Mouse (Mus musculus): Measurements from ENCODE around the gene Kiss1r. TPM values are rescaled to one million over a fixed set of nuclear protein-coding genes. Genes with fewer than 3 reads are reported as not detected.
"Not testable (repeated sequence)": the region's sequence is repeated elsewhere in the genome, so short reads cannot be mapped to it uniquely, and the experiment has no call there.

Kiss1r gene
- total and polyA plus RNA-seq, 2 experiments from 2014 or later: 0.57 TPM; not detected in 1

DNA sequence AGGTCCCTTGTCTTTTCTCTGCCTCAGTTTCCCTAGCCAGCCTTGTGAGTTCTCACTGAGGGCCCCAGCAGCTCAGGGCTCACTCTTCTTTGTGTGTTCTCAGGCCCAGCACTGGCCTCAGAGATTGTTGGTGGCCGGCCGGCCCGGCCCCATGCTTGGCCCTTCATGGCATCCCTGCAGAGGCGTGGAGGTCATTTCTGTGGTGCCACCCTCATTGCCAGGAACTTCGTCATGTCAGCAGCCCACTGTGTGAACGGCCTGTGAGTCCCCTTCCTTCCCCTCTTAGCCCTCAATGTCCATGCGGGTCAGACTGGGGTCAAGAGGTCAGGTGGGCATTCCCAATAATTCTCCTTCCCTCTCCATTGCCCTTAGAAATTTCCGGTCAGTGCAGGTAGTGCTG lies 30.2 kb upstream of the Kiss1r start:
- Histone ChIP-seq H3K27me3 (ENCODE audit: control insufficient read depth, insufficient read depth, low read length) (peaks cover 10% of the 10 kb centered on the region; the same call in 1 of the 2 replicates), H3K4me3 (ENCODE audit: low read depth, low read length) (no peak overlapping the region), H3K36me3 (replicated peaks; ENCODE audit: control insufficient read depth, insufficient read depth, low read length) (no peaks in the 10 kb centered on the region), H3K4me2 (ENCODE audit: low read depth, low read length) (no peak overlapping the region), H3K9ac (replicated peaks; ENCODE audit: low read depth, low read length) (no peak overlapping the region), H3K27ac (ENCODE audit: low read depth) (no peak overlapping the region), H3K9me3 (replicated peaks; ENCODE audit: control insufficient read depth, low read length) (no peaks in the 10 kb centered on the region), H3K4me1 (ENCODE audit: control insufficient read depth, insufficient read depth) (0 out of 2 replicates have a peak, but pooled peaks cover 11% of the 10 kb centered on the region)
- TF ChIP-seq CTCF (IDR thresholded peaks at IDR 0.05; ENCODE audit: low read depth) (no peak), EP300 (IDR thresholded peaks at IDR 0.05; ENCODE audit: low read depth) (no peak)
- WGBS: 84% methylated on average over 8 of the region's 8 CpGs
- DNase-seq (ENCODE audit: low spot score): no peak
- no peak for ATAC-seq (ENCODE audit: insufficient read depth, low read depth)

DNA sequence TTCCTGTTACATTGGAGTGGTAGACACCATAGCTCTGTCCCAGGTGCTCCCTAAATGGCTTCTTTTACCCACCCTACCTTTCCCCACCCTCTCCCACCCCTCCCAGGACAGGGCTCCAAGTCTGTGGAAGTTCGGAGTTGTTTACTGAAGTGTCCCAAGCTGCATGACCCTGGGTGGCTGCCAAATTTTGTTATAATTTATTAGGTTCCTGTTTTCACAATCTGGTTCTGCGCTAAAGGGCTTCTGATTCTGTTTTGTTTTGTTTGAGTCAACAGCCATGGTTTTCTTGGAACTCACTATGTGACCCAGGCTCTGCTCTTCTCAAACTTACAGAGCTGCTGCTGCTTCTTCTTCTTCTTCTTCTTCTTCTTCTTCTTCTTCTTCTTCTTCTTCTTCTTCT lies 27.4 kb upstream of the Kiss1r start:
- Histone ChIP-seq H3K36me3 (replicated peaks; ENCODE audit: control insufficient read depth, insufficient read depth, low read length) (no peaks in the 10 kb centered on the region), H3K9me3 (replicated peaks; ENCODE audit: control insufficient read depth, low read length) (no peaks in the 10 kb centered on the region), H3K4me2 (ENCODE audit: low read depth, low read length) (no peak overlapping the region), H3K4me1 (ENCODE audit: control insufficient read depth, insufficient read depth) (0 out of 2 replicates have a peak, but pooled peaks cover 2% of the 10 kb centered on the region), H3K27ac (ENCODE audit: low read depth) (no peak overlapping the region), H3K4me3 (ENCODE audit: low read depth, low read length) (no peak overlapping the region), H3K27me3 (ENCODE audit: control insufficient read depth, insufficient read depth, low read length) (0 out of 2 replicates have a peak, but pooled peaks cover 3% of the 10 kb centered on the region), H3K9ac (replicated peaks; ENCODE audit: low read depth, low read length) (no peak overlapping the region)
- 74% methylated on average over 2 of the region's 2 CpGs for WGBS
- DNase-seq (ENCODE audit: low spot score): no peak
- no peak for TF ChIP-seq EP300 (IDR thresholded peaks at IDR 0.05; ENCODE audit: low read depth)
- ATAC-seq (ENCODE audit: insufficient read depth, low read depth): no peak

DNA sequence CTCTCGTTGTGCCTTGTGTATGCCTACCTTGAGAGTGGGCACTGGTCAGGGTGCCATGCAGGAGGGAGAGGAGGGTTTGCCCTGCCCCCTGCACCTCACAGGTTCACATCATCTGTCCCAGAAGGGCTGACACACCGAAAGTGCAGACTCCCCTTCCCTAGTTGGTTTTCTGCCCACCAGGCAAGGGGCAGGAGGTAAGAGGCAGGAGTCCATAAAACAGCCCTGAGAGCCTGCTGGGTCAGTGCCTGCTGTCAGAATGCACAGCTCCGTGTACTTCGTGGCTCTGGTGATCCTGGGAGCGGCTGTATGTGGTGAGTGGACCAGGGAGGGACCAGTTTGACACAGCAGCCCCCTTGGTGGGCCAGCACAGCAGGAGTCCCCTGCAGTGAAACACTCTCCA lies 26.1 kb upstream of the Kiss1r start, which contains the start of gene Cfd:
Gene Cfd, plus strand, starts transcription at position 184 of the 400 bp plus-strand sequence.
- Histone ChIP-seq H3K9ac (replicated peaks; ENCODE audit: low read depth, low read length) (no peak within 1 kb of the TSS), H3K9me3 (replicated peaks; ENCODE audit: control insufficient read depth, low read length) (no peaks in the 10 kb centered on the region), H3K4me2 (ENCODE audit: low read depth, low read length) (no peak within 1 kb of the TSS), H3K27ac (ENCODE audit: low read depth) (no peak within 1 kb of the TSS), H3K4me1 (ENCODE audit: control insufficient read depth, insufficient read depth) (no peaks in the 10 kb centered on the region), H3K36me3 (replicated peaks; ENCODE audit: control insufficient read depth, insufficient read depth, low read length) (peaks cover 8% of the 10 kb centered on the region), H3K27me3 (ENCODE audit: control insufficient read depth, insufficient read depth, low read length) (0 out of 2 replicates have a peak, but pooled peaks cover 3% of the 10 kb centered on the region), H3K4me3 (ENCODE audit: low read depth, low read length) (no peak within 1 kb of the TSS)
- ATAC-seq (ENCODE audit: insufficient read depth, low read depth) (no peak), DNase-seq (ENCODE audit: low spot score) (no peak)
- whole genome bisulfite sequencing: 35% methylated on average over 5 of the region's 5 CpGs
- TF ChIP-seq CTCF (IDR thresholded peaks at IDR 0.05; ENCODE audit: low read depth) (no peak), EP300 (IDR thresholded peaks at IDR 0.05; ENCODE audit: low read depth) (no peak)

DNA sequence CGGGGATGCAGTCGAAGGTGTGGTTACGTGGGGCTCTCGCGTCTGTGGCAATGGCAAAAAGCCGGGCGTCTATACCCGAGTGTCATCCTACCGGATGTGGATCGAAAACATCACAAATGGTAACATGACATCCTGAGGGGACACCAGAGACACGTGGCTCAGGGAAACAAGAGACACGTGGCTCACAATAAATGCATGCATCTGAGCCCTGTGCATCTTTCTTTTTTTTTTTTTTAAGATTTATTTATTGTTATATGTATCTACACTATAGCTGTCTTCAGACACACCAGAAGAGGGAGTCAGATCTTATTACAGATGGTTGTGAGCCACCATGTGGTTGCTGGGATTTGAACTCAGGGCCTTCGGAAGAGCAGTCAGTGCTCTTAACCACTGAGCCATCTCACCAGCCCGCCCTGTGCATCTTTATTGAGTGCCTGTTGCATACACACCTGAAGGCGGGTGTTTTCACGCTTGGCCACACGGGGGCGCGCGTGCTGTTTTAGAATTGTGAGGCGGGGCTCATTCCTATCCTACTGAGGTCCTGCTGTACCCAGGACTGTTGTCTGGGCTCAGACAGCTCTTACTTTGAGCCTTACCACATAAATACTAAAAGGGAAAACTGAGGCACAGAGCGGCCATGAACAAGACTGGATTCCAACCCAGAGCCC lies 24.2 kb upstream of the Kiss1r start:
- not testable (repeated sequence) for H3K9ac ChIP-seq (replicated peaks; ENCODE audit: low read depth, low read length); H3K4me1 ChIP-seq (ENCODE audit: control insufficient read depth, insufficient read depth); DNase-seq (ENCODE audit: low spot score); H3K4me2 ChIP-seq (ENCODE audit: low read depth, low read length); H3K4me3 ChIP-seq (ENCODE audit: low read depth, low read length); H3K27me3 ChIP-seq (ENCODE audit: control insufficient read depth, insufficient read depth, low read length); H3K27ac ChIP-seq (ENCODE audit: low read depth); H3K9me3 ChIP-seq (replicated peaks; ENCODE audit: control insufficient read depth, low read length)
- TF ChIP-seq CTCF (IDR thresholded peaks at IDR 0.05; ENCODE audit: low read depth): peak; percentile 75
- ATAC-seq (ENCODE audit: insufficient read depth, low read depth): peak; percentile 64; the same call in 1 of the 2 replicates
- H3K36me3 ChIP-seq (replicated peaks; ENCODE audit: control insufficient read depth, insufficient read depth, low read length): peaks cover 24% of the 10 kb centered on the region
- WGBS: 42% methylated on average over 22 of the region's 22 CpGs

DNA sequence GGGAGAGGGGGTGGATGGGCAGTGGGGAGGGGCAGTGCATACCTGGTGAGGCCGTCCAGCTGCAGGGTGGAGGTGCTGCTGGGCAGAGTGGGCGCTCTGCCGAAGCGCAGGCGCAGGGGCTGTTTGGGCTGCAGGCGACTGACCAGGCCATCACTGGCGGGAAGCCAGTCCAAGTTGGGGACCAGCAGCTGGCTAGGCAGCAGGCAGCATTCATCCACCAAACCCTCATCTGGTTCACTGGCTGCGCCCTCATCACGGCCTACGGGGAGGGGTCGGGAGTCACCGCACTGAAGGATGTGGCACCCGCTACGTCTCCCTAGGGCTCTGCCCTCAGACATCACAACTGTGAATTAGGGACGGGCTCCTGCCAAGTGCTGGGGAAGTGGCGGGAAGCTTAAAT lies 20.5 kb upstream of the Kiss1r start:
- Histone ChIP-seq H3K27me3 (ENCODE audit: control insufficient read depth, insufficient read depth, low read length) (no peaks in the 10 kb centered on the region), H3K36me3 (replicated peaks; ENCODE audit: control insufficient read depth, insufficient read depth, low read length) (peaks cover 48% of the 10 kb centered on the region), H3K4me2 (ENCODE audit: low read depth, low read length) (no peak overlapping the region), H3K4me1 (ENCODE audit: control insufficient read depth, insufficient read depth) (no peaks in the 10 kb centered on the region), H3K4me3 (ENCODE audit: low read depth, low read length) (no peak overlapping the region), H3K9ac (replicated peaks; ENCODE audit: low read depth, low read length) (no peak overlapping the region), H3K9me3 (replicated peaks; ENCODE audit: control insufficient read depth, low read length) (no peaks in the 10 kb centered on the region), H3K27ac (ENCODE audit: low read depth) (no peak overlapping the region)
- WGBS: 91% methylated on average over 16 of the region's 16 CpGs
- ATAC-seq (ENCODE audit: insufficient read depth, low read depth) (no peak), DNase-seq (ENCODE audit: low spot score) (no peak)
- TF ChIP-seq EP300 (IDR thresholded peaks at IDR 0.05; ENCODE audit: low read depth): no peak
- no peak for TF ChIP-seq CTCF (IDR thresholded peaks at IDR 0.05; ENCODE audit: low read depth)

DNA sequence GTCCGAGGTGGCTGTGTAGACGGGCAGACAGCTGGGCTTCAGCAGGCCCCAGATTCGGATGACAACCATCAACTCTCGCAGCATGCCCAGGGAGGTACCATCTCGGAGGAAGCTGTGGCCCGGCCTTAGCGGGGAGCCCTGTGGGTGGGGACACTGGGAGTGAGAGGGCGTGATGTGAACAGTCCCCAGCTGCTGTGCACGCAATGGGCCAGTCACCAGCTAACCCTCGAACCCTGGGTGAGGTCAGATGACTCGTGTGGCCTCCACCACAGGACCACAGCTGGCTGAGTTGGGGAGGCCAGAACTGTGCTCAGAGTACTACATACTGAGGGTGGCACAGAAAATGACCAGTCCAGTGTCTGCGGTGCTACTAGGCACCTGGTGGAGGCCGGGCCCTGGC lies 20.0 kb upstream of the Kiss1r start:
- ATAC-seq (ENCODE audit: insufficient read depth, low read depth): no peak
- WGBS: 93% methylated on average over 13 of the region's 13 CpGs
- Histone ChIP-seq H3K27me3 (ENCODE audit: control insufficient read depth, insufficient read depth, low read length) (no peaks in the 10 kb centered on the region), H3K27ac (ENCODE audit: low read depth) (no peak overlapping the region), H3K9ac (replicated peaks; ENCODE audit: low read depth, low read length) (no peak overlapping the region), H3K4me3 (ENCODE audit: low read depth, low read length) (no peak overlapping the region), H3K4me2 (ENCODE audit: low read depth, low read length) (no peak overlapping the region), H3K4me1 (ENCODE audit: control insufficient read depth, insufficient read depth) (no peaks in the 10 kb centered on the region), H3K36me3 (replicated peaks; ENCODE audit: control insufficient read depth, insufficient read depth, low read length) (peaks cover 48% of the 10 kb centered on the region), H3K9me3 (replicated peaks; ENCODE audit: control insufficient read depth, low read length) (no peaks in the 10 kb centered on the region)
- DNase-seq (ENCODE audit: low spot score): no peak
- TF ChIP-seq CTCF (IDR thresholded peaks at IDR 0.05; ENCODE audit: low read depth) (no peak), EP300 (IDR thresholded peaks at IDR 0.05; ENCODE audit: low read depth) (no peak)

Measured in heart, postnatal 0 days (tissue).